Mouse (Mus musculus): ENCODE data around the gene Fmnl2. TPM values are rescaled to one million over a fixed set of nuclear protein-coding genes. Genes with fewer than 3 reads are reported as not detected.

Fmnl2 gene
- polyA plus RNA-seq, 1 experiment from 2014 or later = 21.3 TPM

DNA sequence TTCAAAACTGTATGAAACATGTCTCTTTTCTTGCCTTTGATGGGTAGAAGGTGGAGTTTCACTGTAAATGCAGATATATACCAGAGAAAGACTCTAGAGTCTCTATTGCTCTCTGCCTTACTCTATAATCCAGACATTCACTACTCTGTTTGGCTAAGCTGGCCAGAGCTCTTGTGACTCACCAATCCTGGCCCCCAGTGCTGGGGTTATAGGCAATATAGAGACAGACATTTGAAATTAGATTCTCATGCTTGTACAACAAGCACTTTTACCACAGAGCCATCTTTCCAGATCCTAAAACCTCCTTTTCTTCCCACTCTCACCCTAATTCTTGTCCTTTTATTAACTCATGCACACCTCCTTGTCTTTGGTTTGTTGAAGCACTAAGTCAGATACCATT is 316.3 kb downstream of the Fmnl2 start:
- no peaks in the 10 kb centered on the region for H3K27me3 ChIP-seq (replicated peaks; ENCODE audit: control insufficient read depth, insufficient read depth, low read length)
- ATAC-seq (no peak), DNase-seq (ENCODE audit: low spot score) (no peak)
- peaks cover 25% of the 10 kb centered on the region for H3K36me3 ChIP-seq (ENCODE audit: control insufficient read depth, insufficient read depth, low read length)
- no peak overlapping the region for H3K27ac ChIP-seq (ENCODE audit: low read depth, low read length)
- no peaks in the 10 kb centered on the region for H3K4me1 ChIP-seq (ENCODE audit: control insufficient read depth, insufficient read depth, low read length)
- H3K4me2 ChIP-seq (ENCODE audit: low read length) = no peak overlapping the region
- no peak overlapping the region for H3K9ac ChIP-seq (ENCODE audit: low read length)
- no peaks in the 10 kb centered on the region for H3K9me3 ChIP-seq (replicated peaks; ENCODE audit: control insufficient read depth, low read length)
- no peak overlapping the region for H3K4me3 ChIP-seq (ENCODE audit: low read depth, low read length)

DNA sequence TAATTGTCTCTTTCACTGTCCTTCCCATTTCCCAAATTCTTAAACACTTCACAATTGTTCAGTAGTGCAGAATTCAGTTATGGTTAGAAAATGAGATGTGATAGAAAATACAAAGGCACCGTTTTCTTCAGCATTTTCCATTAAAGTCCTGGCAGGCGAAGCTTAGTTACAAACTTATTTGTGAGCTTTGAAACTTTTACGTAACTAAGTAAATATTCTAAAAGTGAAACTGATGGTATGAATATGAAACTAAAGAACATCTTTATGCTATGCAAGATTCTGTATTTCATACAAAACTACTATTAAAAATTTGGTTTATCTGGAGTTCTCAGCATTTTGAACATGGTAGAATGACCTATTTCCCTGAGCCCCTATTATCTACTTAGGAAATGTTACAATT is 321.3 kb downstream of the Fmnl2 start:
- DNase-seq (ENCODE audit: low spot score) (no peak), ATAC-seq (no peak)
- Histone ChIP-seq H3K36me3 (ENCODE audit: control insufficient read depth, insufficient read depth, low read length) (peaks cover 16% of the 10 kb centered on the region), H3K9ac (ENCODE audit: low read length) (no peak overlapping the region), H3K4me2 (ENCODE audit: low read length) (no peak overlapping the region), H3K27me3 (replicated peaks; ENCODE audit: control insufficient read depth, insufficient read depth, low read length) (no peaks in the 10 kb centered on the region), H3K9me3 (replicated peaks; ENCODE audit: control insufficient read depth, low read length) (no peaks in the 10 kb centered on the region), H3K27ac (ENCODE audit: low read depth, low read length) (no peak overlapping the region), H3K4me1 (ENCODE audit: control insufficient read depth, insufficient read depth, low read length) (no peaks in the 10 kb centered on the region), H3K4me3 (ENCODE audit: low read depth, low read length) (no peak overlapping the region)
- 89% methylated on average over 3 of the region's 3 CpGs for WGBS

DNA sequence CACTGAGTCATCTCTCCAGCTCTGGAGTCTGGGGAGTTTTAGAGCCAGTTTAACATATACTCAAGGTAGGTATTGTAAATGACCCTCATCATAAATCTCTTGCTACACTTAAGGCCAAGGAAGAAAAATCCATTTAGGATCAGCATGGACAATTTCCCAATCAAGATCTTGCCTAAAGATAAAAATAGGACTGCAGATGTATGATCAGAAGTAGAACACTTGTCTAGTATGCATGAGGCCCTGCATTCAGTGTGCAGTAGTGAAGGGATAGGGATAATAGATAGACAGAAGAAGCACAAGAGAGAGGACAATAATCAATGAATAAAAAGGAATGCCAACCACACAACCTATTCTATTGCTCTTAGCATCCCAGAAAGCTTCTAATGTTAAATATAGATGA is 322.2 kb downstream of the Fmnl2 start:
- no peak for DNase-seq (ENCODE audit: low spot score)
- Histone ChIP-seq H3K4me3 (ENCODE audit: low read depth, low read length) (no peak overlapping the region), H3K4me1 (ENCODE audit: control insufficient read depth, insufficient read depth, low read length) (no peaks in the 10 kb centered on the region), H3K27me3 (replicated peaks; ENCODE audit: control insufficient read depth, insufficient read depth, low read length) (no peaks in the 10 kb centered on the region), H3K9ac (ENCODE audit: low read length) (no peak overlapping the region), H3K4me2 (ENCODE audit: low read length) (no peak overlapping the region), H3K27ac (ENCODE audit: low read depth, low read length) (no peak overlapping the region), H3K36me3 (ENCODE audit: control insufficient read depth, insufficient read depth, low read length) (peaks cover 9% of the 10 kb centered on the region), H3K9me3 (replicated peaks; ENCODE audit: control insufficient read depth, low read length) (no peaks in the 10 kb centered on the region)
- ATAC-seq = no peak

Other genes with a start within 250 kb of the Fmnl2 start
- 10.6 and 13.5 TPM in 2 replicates for gene Cacnb4, start 181.0 kb upstream of the Fmnl2 start, polyA plus RNA-seq (2014; fragmentation: Nextera tagmentation; extraction: Ambion mirVana)
- 51.1 and 55.7 TPM in 2 replicates for gene Stam2, start 115.6 kb upstream of the Fmnl2 start, polyA plus RNA-seq (2014; fragmentation: Nextera tagmentation; extraction: Ambion mirVana)